Mouse (Mus musculus): ENCODE results near the gene Chid1. TPM values are rescaled to one million over a fixed set of nuclear protein-coding genes. Genes with fewer than 3 reads are reported as not detected.

Chid1 gene
- 20.5 and 23.8 TPM in 2 replicates for polyA plus RNA-seq (2015; fragmentation: Nextera tagmentation; extraction: Ambion mirVana)

GRCm38 (mm10) chr7:141539556-141540311, at the start of gene Chid1:
TSS of gene Chid1 (minus strand) at chr7:141539857.
- Histone ChIP-seq H3K36me3 (ENCODE audit: control insufficient read depth, insufficient read depth) (no peaks in the 10 kb centered on the region), H3K27me3 (replicated peaks; ENCODE audit: control insufficient read depth, insufficient read depth, low read length) (no peaks in the 10 kb centered on the region), H3K9ac (ENCODE audit: low read depth, low read length) (peak within 1 kb of the TSS; percentile 63), H3K4me3 (ENCODE audit: low read depth, low read length) (peak within 1 kb of the TSS; percentile 75), H3K4me1 (replicated peaks; ENCODE audit: control insufficient read depth, insufficient read depth, low read length) (peaks cover 14% of the 10 kb centered on the region; the same call in 1 of the 2 replicates), H3K9me3 (ENCODE audit: control insufficient read depth) (no peaks in the 10 kb centered on the region), H3K4me2 (replicated peaks; ENCODE audit: low read depth) (peak within 1 kb of the TSS; percentile 77), H3K27ac (ENCODE audit: low read depth, low read length) (peak within 1 kb of the TSS; percentile 80)
- 1% methylated on average over 46 of the region's 46 CpGs for WGBS
- peak; percentile 88 for ATAC-seq
- no peak for TF ChIP-seq CTCF (IDR thresholded peaks at IDR 0.05; ENCODE audit: low read depth)

- Histone ChIP-seq H3K4me3 (ENCODE audit: low read depth, low read length) (no peak overlapping the region), H3K27me3 (replicated peaks; ENCODE audit: control insufficient read depth, insufficient read depth, low read length) (no peaks in the 10 kb centered on the region), H3K4me1 (replicated peaks; ENCODE audit: control insufficient read depth, insufficient read depth, low read length) (0 out of 2 replicates have a peak, but pooled peaks cover 4% of the 10 kb centered on the region), H3K9ac (ENCODE audit: low read depth, low read length) (no peak overlapping the region), H3K4me2 (replicated peaks; ENCODE audit: low read depth) (no peak overlapping the region), H3K9me3 (ENCODE audit: control insufficient read depth) (no peaks in the 10 kb centered on the region), H3K36me3 (ENCODE audit: control insufficient read depth, insufficient read depth) (peaks cover 31% of the 10 kb centered on the region), H3K27ac (ENCODE audit: low read depth, low read length) (peak overlapping the region; percentile 51; the same call in 1 of the 2 replicates)
- peak; percentile 12; the same call in 1 of the 2 replicates for TF ChIP-seq CTCF (IDR thresholded peaks at IDR 0.05; ENCODE audit: low read depth)
- peak; percentile 50 for ATAC-seq
- 55% methylated on average over 6 of the region's 6 CpGs for WGBS
Observed at GRCm38 (mm10) chr7:141588890-141589289, 49.2 kb upstream of the Chid1 start.

GRCm38 (mm10) chr7:141585881-141586280, 46.2 kb upstream of the Chid1 start:
- no peak overlapping the region for H3K4me2 ChIP-seq (replicated peaks; ENCODE audit: low read depth)
- 87% methylated on average over 1 of the region's 1 CpGs for WGBS
- H3K4me1 ChIP-seq (replicated peaks; ENCODE audit: control insufficient read depth, insufficient read depth, low read length): 0 out of 2 replicates have a peak, but pooled peaks cover 4% of the 10 kb centered on the region
- no peak overlapping the region for H3K27ac ChIP-seq (ENCODE audit: low read depth, low read length)
- no peaks in the 10 kb centered on the region for H3K9me3 ChIP-seq (ENCODE audit: control insufficient read depth)
- no peak overlapping the region for H3K4me3 ChIP-seq (ENCODE audit: low read depth, low read length)
- peaks cover 24% of the 10 kb centered on the region for H3K36me3 ChIP-seq (ENCODE audit: control insufficient read depth, insufficient read depth)
- no peaks in the 10 kb centered on the region for H3K27me3 ChIP-seq (replicated peaks; ENCODE audit: control insufficient read depth, insufficient read depth, low read length)
- ATAC-seq: no peak
- TF ChIP-seq CTCF (IDR thresholded peaks at IDR 0.05; ENCODE audit: low read depth): no peak
- H3K9ac ChIP-seq (ENCODE audit: low read depth, low read length): no peak overlapping the region

- H3K4me3 ChIP-seq (ENCODE audit: low read depth, low read length): no peak overlapping the region
- peaks cover 18% of the 10 kb centered on the region; the same call in 1 of the 2 replicates for H3K36me3 ChIP-seq (ENCODE audit: control insufficient read depth, insufficient read depth)
- ATAC-seq: no peak
- no peak overlapping the region for H3K27ac ChIP-seq (ENCODE audit: low read depth, low read length)
- H3K9me3 ChIP-seq (ENCODE audit: control insufficient read depth): no peaks in the 10 kb centered on the region
- H3K27me3 ChIP-seq (replicated peaks; ENCODE audit: control insufficient read depth, insufficient read depth, low read length): no peaks in the 10 kb centered on the region
- H3K4me2 ChIP-seq (replicated peaks; ENCODE audit: low read depth): no peak overlapping the region
- H3K9ac ChIP-seq (ENCODE audit: low read depth, low read length): no peak overlapping the region
- H3K4me1 ChIP-seq (replicated peaks; ENCODE audit: control insufficient read depth, insufficient read depth, low read length): peaks cover 4% of the 10 kb centered on the region; the same call in 1 of the 2 replicates
- no peak for TF ChIP-seq CTCF (IDR thresholded peaks at IDR 0.05; ENCODE audit: low read depth)
- 68% methylated on average over 4 of the region's 4 CpGs for WGBS
Observed at GRCm38 (mm10) chr7:141585288-141585687, 45.6 kb upstream of the Chid1 start.

DNA sequence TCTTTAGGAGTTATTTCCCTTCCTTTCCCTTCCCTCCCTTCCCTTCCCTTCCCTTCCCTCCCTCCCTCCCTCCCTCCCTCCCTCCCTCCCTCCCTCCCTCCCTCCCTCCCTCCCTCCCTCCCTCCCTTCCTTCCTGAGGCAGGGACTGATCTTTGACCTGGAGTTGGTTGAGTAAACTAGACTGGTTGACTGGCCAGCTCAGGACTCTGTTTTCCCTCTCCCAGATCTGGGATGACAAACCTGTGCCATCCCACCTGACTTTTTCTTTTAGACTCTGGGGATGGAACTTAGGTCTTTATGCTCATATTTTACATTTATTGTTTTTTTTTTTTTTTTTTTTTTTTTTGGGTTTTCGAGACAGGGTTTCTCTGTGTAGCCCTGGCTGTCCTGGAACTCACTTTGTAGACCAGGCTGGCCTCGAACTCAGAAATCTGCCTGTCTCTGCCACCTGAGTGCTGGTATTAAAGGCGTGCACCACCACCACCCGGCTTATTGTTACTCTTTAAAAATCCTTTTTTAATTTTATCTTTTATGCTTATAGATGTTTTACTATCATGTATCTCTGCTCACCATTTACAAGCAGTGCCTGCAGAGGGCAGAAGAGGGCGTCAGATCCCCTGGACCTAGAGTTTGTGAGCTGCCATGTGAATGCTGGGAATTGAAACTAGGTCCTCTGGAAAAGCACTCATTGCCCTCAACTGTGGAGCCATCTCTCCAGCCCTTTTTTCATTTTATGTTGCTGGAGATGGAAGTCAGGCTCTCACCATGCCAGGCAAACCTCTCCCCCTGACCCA, 44.6 kb upstream of the Chid1 start:
- no peak overlapping the region for H3K9ac ChIP-seq (ENCODE audit: low read depth, low read length)
- no peak overlapping the region for H3K27ac ChIP-seq (ENCODE audit: low read depth, low read length)

DNA sequence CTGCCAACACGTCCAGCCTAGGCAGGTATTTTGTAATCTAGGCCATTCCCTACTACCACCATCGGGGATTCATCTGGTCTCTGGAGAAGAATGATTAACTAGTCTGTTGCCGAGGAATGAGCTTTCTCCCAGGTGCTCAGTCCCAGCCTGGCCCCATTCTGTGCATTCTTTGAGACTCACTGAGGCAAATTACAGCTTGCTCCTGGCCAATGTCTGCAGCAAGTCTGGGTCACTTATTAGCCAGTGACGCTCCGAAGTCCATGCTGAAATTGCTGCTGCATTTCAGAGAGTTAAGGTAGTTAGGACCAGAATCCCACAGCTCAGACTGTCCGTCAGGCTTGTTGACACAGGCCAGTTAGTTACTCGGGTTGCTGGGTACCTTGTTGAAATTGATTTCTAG, 41.7 kb upstream of the Chid1 start:
- peaks cover 5% of the 10 kb centered on the region; the same call in 1 of the 2 replicates for H3K4me1 ChIP-seq (replicated peaks; ENCODE audit: control insufficient read depth, insufficient read depth, low read length)
- no peak overlapping the region for H3K9ac ChIP-seq (ENCODE audit: low read depth, low read length)
- peak overlapping the region; percentile 32; the same call in 1 of the 2 replicates for H3K4me2 ChIP-seq (replicated peaks; ENCODE audit: low read depth)
- no peak overlapping the region for H3K4me3 ChIP-seq (ENCODE audit: low read depth, low read length)
- TF ChIP-seq CTCF (IDR thresholded peaks at IDR 0.05; ENCODE audit: low read depth): no peak
- H3K36me3 ChIP-seq (ENCODE audit: control insufficient read depth, insufficient read depth): no peaks in the 10 kb centered on the region
- H3K27me3 ChIP-seq (replicated peaks; ENCODE audit: control insufficient read depth, insufficient read depth, low read length): no peaks in the 10 kb centered on the region
- H3K27ac ChIP-seq (ENCODE audit: low read depth, low read length): peak overlapping the region; percentile 70; the same call in 1 of the 2 replicates
- ATAC-seq: peak; percentile 92
- H3K9me3 ChIP-seq (ENCODE audit: control insufficient read depth): no peaks in the 10 kb centered on the region
- WGBS: 33% methylated on average over 7 of the region's 7 CpGs

More for the DNA sequence above, 44.6 kb upstream of the Chid1 start:
- Histone ChIP-seq H3K9me3 (ENCODE audit: control insufficient read depth) (no peaks in the 10 kb centered on the region), H3K36me3 (ENCODE audit: control insufficient read depth, insufficient read depth) (peaks cover 10% of the 10 kb centered on the region; the same call in 1 of the 2 replicates), H3K4me3 (ENCODE audit: low read depth, low read length) (no peak overlapping the region), H3K4me2 (replicated peaks; ENCODE audit: low read depth) (no peak overlapping the region), H3K4me1 (replicated peaks; ENCODE audit: control insufficient read depth, insufficient read depth, low read length) (peaks cover 4% of the 10 kb centered on the region; the same call in 1 of the 2 replicates), H3K27me3 (replicated peaks; ENCODE audit: control insufficient read depth, insufficient read depth, low read length) (no peaks in the 10 kb centered on the region)
- 86% methylated on average over 4 of the region's 5 CpGs for WGBS
- peak; percentile 50 for TF ChIP-seq CTCF (IDR thresholded peaks at IDR 0.05; ENCODE audit: low read depth)
- no peak for ATAC-seq

Measured in intestine, postnatal 0 days (tissue).